Mouse (Mus musculus): ENCODE results near the gene Scgb2b20. TPM values are rescaled to one million over a fixed set of nuclear protein-coding genes. Genes with fewer than 3 reads are reported as not detected.

Gene Scgb2b20
- polyA plus RNA-seq (2015; fragmentation: Illumina TruSeq; extraction: RNeasy Lipid Tissue Mini Kit (QIAGEN cat#74804); ENCODE audit: insufficient read depth, low read depth, low replicate concordance), result not detected

DNA sequence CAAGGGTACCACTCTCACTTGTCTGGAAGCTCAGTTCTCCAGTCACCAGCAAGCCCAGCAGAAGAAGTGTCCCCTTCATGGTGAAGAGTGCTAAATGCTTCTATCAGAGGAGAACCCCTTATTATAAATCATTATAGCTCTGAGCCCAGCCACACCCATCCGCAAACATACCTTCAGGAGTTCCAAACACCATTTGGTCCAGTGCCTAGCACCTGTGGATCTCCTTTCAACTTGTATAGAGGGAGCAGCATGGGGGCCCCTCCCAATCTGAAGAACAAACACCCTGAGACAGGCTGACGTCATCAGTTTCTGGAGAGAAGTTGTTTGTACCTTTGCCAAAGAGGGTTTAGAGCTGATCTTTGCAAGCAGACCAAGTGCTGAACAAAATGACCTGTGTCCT, at the start of gene Scgb2b20:
Gene Scgb2b20 (minus strand): TSS at position 101 of the 400 bp plus-strand sequence.

DNA sequence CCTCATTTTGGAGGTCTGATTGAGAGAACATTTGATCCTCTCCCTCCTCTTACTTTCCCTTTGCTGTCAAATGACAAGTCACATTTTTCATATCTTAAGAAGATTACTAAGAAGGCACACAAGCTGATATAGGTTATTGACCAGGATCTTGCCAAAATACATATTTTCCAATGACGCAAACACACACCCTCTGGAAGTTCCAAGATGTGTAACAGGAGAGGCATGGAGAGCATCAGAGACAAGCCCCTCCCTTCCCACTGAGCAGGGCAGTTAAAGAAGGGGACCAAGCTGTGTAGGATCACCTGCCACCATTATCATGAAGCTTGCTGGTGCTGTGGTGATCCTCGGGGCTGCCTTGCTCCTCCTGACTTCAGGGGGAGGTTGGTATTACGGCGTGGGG, 6.8 kb upstream of the Scgb2b20 start, which contains the start of gene Scgb1b20:
Gene Scgb1b20 (plus strand): TSS at position 301 of the 400 bp plus-strand sequence.

Other genes starting within 250 kb of the Scgb2b20 start
- not detected for gene Scgb2b18, start 192.5 kb downstream of the Scgb2b20 start, polyA plus RNA-seq (2015; fragmentation: Illumina TruSeq; extraction: RNeasy Lipid Tissue Mini Kit (QIAGEN cat#74804); ENCODE audit: insufficient read depth, low read depth, low replicate concordance)
- gene Scgb1b18, start 180.8 kb downstream of the Scgb2b20 start, polyA plus RNA-seq (2015; fragmentation: Illumina TruSeq; extraction: RNeasy Lipid Tissue Mini Kit (QIAGEN cat#74804); ENCODE audit: insufficient read depth, low read depth, low replicate concordance), result not detected
- not detected for gene Scgb2b19, start 86.0 kb downstream of the Scgb2b20 start, polyA plus RNA-seq (2015; fragmentation: Illumina TruSeq; extraction: RNeasy Lipid Tissue Mini Kit (QIAGEN cat#74804); ENCODE audit: insufficient read depth, low read depth, low replicate concordance)
- gene Scgb1b19, start 79.0 kb downstream of the Scgb2b20 start, polyA plus RNA-seq (2015; fragmentation: Illumina TruSeq; extraction: RNeasy Lipid Tissue Mini Kit (QIAGEN cat#74804); ENCODE audit: insufficient read depth, low read depth, low replicate concordance), result not detected
- not detected for gene Scgb1b20, start 6.9 kb upstream of the Scgb2b20 start, polyA plus RNA-seq (2015; fragmentation: Illumina TruSeq; extraction: RNeasy Lipid Tissue Mini Kit (QIAGEN cat#74804); ENCODE audit: insufficient read depth, low read depth, low replicate concordance)
- not detected for gene Scgb2b21, start 154.1 kb upstream of the Scgb2b20 start, polyA plus RNA-seq (2015; fragmentation: Illumina TruSeq; extraction: RNeasy Lipid Tissue Mini Kit (QIAGEN cat#74804); ENCODE audit: insufficient read depth, low read depth, low replicate concordance)